Mouse (Mus musculus) stomach, postnatal 0 days (tissue): Measurements from ENCODE around the gene Mroh2a.

Experiments
- CTCF ChIP-seq: IDR thresholded peaks from 2 replicates; pipeline ENCODE4 v1.5.1; 2016; ENCODE audit warnings: antibody characterized with exemption, low read depth, mild to moderate bottlenecking, moderate library complexity
- EP300 ChIP-seq: optimal IDR thresholded peaks from 2 replicates; pipeline ENCODE3; 2016; ENCODE audit warnings: antibody characterized with exemption

GRCm38 (mm10) chr1:88235046-88235893, 8.5 kb downstream of the Mroh2a start:
- TF ChIP-seq CTCF (no peak), EP300 (no peak)
